Mouse (Mus musculus): ENCODE results near the gene Prp2.
"Not testable (repeated sequence)": the region's sequence is repeated elsewhere in the genome, so short reads cannot be mapped to it uniquely, and the experiment has no call there.

Gene Prp2

DNA sequence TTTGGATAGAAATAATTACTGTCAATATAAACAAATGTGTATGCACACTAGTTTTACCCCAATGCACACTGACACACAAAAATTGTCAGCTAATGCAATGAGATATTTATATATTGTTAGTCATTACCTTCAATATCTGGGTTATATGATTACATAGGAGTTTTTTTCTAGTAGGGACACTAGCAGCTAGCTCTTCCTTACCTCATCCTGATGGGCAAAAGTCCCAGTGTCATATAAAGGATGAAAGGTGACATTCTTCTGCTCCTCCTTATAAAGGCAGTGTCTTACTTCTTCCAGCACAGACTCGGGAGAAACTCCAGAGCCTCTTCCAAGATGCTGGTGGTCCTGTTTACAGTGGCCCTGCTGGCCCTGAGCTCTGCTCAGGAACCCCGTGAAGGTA is at the start of gene Prp2:
Gene Prp2 (plus strand): TSS at position 301 of the 400 bp plus-strand sequence.
- in situ Hi-C loops (cut with MboI, MseI), result not testable (repeated sequence)

DNA sequence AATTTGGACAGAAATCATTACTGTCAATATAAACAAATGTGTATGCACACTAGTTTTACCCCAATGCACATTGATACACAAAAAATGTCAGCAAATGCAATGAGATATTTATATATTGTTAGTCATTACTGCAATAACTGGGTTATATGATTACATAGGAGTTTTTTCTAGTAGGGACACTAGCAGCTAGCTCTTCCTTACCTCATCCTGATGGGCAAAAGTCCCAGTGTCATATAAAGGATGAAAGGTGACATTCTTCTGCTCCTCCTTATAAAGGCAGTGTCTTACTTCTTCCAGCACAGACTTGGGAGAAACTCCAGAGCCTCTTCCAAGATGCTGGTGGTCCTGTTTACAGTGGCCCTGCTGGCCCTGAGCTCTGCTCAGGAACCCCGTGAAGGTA is 26.2 kb upstream of the Prp2 start, which contains the start of gene Prh1:
Gene Prh1 (plus strand): TSS at position 301 of the 400 bp plus-strand sequence.
- in situ Hi-C loops (cut with MboI, MseI), result not testable (repeated sequence)

DNA sequence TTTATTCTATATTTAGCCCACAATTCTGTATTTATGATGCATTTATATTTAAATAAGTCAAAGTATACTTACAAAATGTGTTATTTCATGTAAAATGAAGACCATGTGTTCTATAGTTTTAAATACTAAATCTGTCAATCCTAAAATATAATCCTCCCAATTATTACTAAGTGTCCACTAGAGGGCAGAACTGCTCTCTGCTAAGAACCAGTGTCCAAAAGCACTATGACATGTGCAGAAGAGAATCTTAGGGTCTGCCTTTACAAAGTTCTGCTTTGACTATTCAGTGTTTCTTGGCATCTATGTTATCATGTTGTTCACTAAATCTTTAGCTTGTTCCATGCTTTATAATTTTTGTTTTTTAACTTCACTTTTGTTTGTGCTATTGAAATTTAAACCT is 53.7 kb downstream of the Prp2 start:
- in situ Hi-C loops (cut with MboI, MseI), result no loop called here

Data from regulatory T cell (primary cell).